Mouse (Mus musculus) ES-E14 (cell line): ENCODE data around the gene Insm1.

Source experiments
- CHD2 ChIP-seq: IDR thresholded peaks from 2 replicates; pipeline ENCODE4 v1.6.1; 2014; ENCODE audit warnings: mild to moderate bottlenecking, low read depth, low read length, inconsistent platforms
- HCFC1 ChIP-seq: IDR thresholded peaks from 2 replicates; pipeline ENCODE4 v1.6.1; 2012; ENCODE audit warnings: low read length, inconsistent platforms, borderline replicate concordance; ENCODE audit not compliant: insufficient read depth
- MAFK ChIP-seq: IDR thresholded peaks from 2 replicates; pipeline ENCODE4 v1.6.1; 2014; ENCODE audit warnings: mild to moderate bottlenecking, low read depth, low read length, inconsistent platforms; ENCODE audit not compliant: insufficient read depth
- ZC3H11A ChIP-seq: IDR thresholded peaks from 2 replicates; pipeline ENCODE4 v1.6.1; 2012; ENCODE audit warnings: low read depth, mild to moderate bottlenecking, inconsistent platforms, low read length, borderline replicate concordance
- ZNF384 ChIP-seq: IDR thresholded peaks from 2 replicates; pipeline ENCODE4 v1.6.1; 2012; ENCODE audit warnings: low read depth, low read length, inconsistent platforms

DNA sequence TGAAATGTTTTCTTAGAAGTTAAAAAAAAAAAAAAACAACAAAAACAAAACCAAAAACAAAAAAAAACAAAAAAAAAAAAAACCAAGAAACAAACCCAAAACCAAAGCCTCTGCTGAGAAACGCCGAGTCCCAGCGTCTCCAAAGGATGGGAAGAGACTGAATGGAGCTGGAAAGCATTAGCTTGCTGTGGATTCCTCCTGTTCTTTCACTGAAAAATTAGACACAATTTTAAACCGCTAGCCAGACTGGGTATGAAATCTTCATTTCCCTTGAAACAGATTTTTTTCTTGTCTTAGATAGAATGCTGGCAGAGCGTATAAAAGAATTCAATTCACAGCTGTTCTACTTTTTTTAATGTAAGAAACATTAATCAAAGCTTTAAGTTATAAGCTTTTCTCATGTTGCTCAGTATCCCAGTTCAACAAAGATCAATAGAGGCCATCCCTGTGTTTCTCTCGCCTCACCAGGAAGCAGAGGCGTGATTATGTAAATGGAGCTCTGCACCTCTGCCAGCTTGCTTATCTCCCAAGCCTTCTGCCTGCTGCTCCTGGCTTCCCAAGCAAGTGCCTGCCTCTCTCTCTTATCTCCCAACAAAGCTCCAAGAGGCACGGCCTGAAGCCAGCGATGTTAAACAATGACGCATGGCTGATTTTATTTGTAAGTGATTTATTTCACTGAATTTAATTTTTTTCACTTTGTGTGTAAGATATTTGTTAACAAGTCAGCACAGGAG lies 37.2 kb downstream of the Insm1 start:
- no peak for TF ChIP-seq MAFK
- TF ChIP-seq HCFC1 = no peak
- no peak for TF ChIP-seq ZNF384
- no peak for TF ChIP-seq CHD2
- TF ChIP-seq ZC3H11A = no peak
